10 mouse cellular contexts compared by ENCODE assay signal in the genomic region with DNA sequence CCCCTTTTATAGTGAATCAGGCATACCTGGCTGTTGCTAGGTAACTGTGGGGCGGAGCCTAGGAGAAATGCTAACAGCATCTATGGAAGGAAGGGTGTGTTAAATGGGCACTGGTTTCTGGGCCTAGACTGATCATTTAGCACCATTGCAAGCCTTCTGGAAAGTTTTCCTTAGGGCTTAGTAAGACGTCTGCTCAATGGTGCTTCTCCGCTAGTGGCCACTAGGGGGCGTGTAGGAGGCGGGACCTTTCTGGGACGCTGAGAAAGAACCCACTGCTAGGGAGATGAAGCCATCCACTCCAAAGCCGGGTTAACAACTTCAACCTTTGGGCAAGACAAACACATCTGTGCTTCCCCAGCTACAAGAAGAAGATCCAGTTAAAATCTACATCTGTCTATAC. TPM values are rescaled to one million over a fixed set of nuclear protein-coding genes. Genes with fewer than 3 reads are reported as not detected.
A peak's percentile ranks its signal among the peaks of the same experiment; 100 is the strongest.
DNase-seq lines count a peak whose midpoint lies in the region; ATAC-seq and TF ChIP-seq lines count a peak whose summit lies in the region.
"Had no signal": no experiment of that assay in that cellular context is flagged by ENCODE, and none has a peak within 500 bp of the region (broad histone marks: within the 10 kb centered on the region; RNA-seq: fewer than 3 reads in every experiment).

No protein-coding gene starts in this region.

- H3K4me3 ChIP-seq in hindbrain, embryonic 14.5 days (replicated peaks; ENCODE audit: low read length), result no peak overlapping the region
- H3K4me3 ChIP-seq in hindbrain, embryonic 12.5 days, result no peak overlapping the region
- H3K4me3 ChIP-seq in bone marrow, adult 2 months (replicated peaks; ENCODE audit: control insufficient read depth, low read depth, low read length), result no peak overlapping the region
- H3K4me3 ChIP-seq in embryonic facial prominence, embryonic 14.5 days (ENCODE audit: low read depth, low read length), result no peak overlapping the region
- H3K4me3 ChIP-seq in left cerebral cortex, adult 2 months, result no peak overlapping the region
- H3K4me3 ChIP-seq in midbrain, postnatal 0 days (ENCODE audit: low read depth, low read length), result no peak overlapping the region
- no peak overlapping the region for H3K4me3 ChIP-seq in testis, adult 2 months (ENCODE audit: control insufficient read depth, low read depth, low read length)
- H3K4me3 ChIP-seq: embryonic facial prominence, embryonic 12.5 days; myocyte had no signal

- H3K36me3 ChIP-seq in hindbrain, embryonic 14.5 days (replicated peaks; ENCODE audit: control insufficient read depth, insufficient read depth), result no peaks in the 10 kb centered on the region
- no peaks in the 10 kb centered on the region for H3K36me3 ChIP-seq in hindbrain, embryonic 12.5 days
- no peaks in the 10 kb centered on the region for H3K36me3 ChIP-seq in embryonic facial prominence, embryonic 14.5 days (ENCODE audit: control insufficient read depth, insufficient read depth, low read length)
- no peaks in the 10 kb centered on the region for H3K36me3 ChIP-seq in midbrain, postnatal 0 days (ENCODE audit: insufficient read depth, low read length)
- no peaks in the 10 kb centered on the region for H3K36me3 ChIP-seq in testis, adult 2 months (ENCODE audit: control insufficient read depth, insufficient read depth, low read length)
- H3K36me3 ChIP-seq: embryonic facial prominence, embryonic 12.5 days had no signal

- no peaks in the 10 kb centered on the region for H3K9me3 ChIP-seq in hindbrain, embryonic 14.5 days (ENCODE audit: control insufficient read depth, low read length)
- no peaks in the 10 kb centered on the region for H3K9me3 ChIP-seq in hindbrain, embryonic 12.5 days (replicated peaks)
- no peaks in the 10 kb centered on the region for H3K9me3 ChIP-seq in embryonic facial prominence, embryonic 14.5 days (ENCODE audit: control insufficient read depth, low read length)
- H3K9me3 ChIP-seq in midbrain, postnatal 0 days (ENCODE audit: low read length), result no peaks in the 10 kb centered on the region
- H3K9me3 ChIP-seq: embryonic facial prominence, embryonic 12.5 days had no signal

- no peaks in the 10 kb centered on the region for H3K27me3 ChIP-seq in hindbrain, embryonic 14.5 days (ENCODE audit: control insufficient read depth, insufficient read depth, low read length)
- H3K27me3 ChIP-seq in hindbrain, embryonic 12.5 days, result no peaks in the 10 kb centered on the region
- no peaks in the 10 kb centered on the region for H3K27me3 ChIP-seq in embryonic facial prominence, embryonic 14.5 days (replicated peaks; ENCODE audit: control insufficient read depth, insufficient read depth, low read length)
- H3K27me3 ChIP-seq in midbrain, postnatal 0 days (ENCODE audit: insufficient read depth, low read length), result no peaks in the 10 kb centered on the region
- H3K27me3 ChIP-seq in testis, adult 2 months (ENCODE audit: control insufficient read depth, insufficient read depth, low read length), result no peaks in the 10 kb centered on the region
- H3K27me3 ChIP-seq: embryonic facial prominence, embryonic 12.5 days had no signal

- TF ChIP-seq CTCF in bone marrow, adult 2 months (IDR thresholded peaks at IDR 0.05; ENCODE audit: control insufficient read depth, insufficient read depth, low read length), result peak; percentile 86
- peak; percentile 92 for TF ChIP-seq CTCF in left cerebral cortex, adult 2 months (IDR thresholded peaks at IDR 0.05)
- peak; percentile 73 for TF ChIP-seq CTCF in midbrain, postnatal 0 days (IDR thresholded peaks at IDR 0.05)
- TF ChIP-seq CTCF in testis, adult 2 months (IDR thresholded peaks at IDR 0.05; ENCODE audit: control insufficient read depth, insufficient read depth, insufficient replicate concordance, low read depth, low read length), result peak; percentile 89

- no peak overlapping the region for H3K27ac ChIP-seq in hindbrain, embryonic 14.5 days
- no peak overlapping the region for H3K27ac ChIP-seq in hindbrain, embryonic 12.5 days
- H3K27ac ChIP-seq in bone marrow, adult 2 months (ENCODE audit: control insufficient read depth, insufficient read depth, low read depth, low read length, poor library complexity), result no peak overlapping the region
- no peak overlapping the region for H3K27ac ChIP-seq in embryonic facial prominence, embryonic 14.5 days (replicated peaks; ENCODE audit: low read depth, low read length)
- no peak overlapping the region for H3K27ac ChIP-seq in left cerebral cortex, adult 2 months
- no peak overlapping the region for H3K27ac ChIP-seq in midbrain, postnatal 0 days (ENCODE audit: low read depth, low read length)
- no peak overlapping the region for H3K27ac ChIP-seq in testis, adult 2 months (ENCODE audit: control insufficient read depth, insufficient read depth, low read depth, low read length)
- H3K27ac ChIP-seq: embryonic facial prominence, embryonic 12.5 days had no signal

- 6% methylated on average over 7 of the region's 7 CpGs for WGBS in hindbrain, embryonic 14.5 days
- 10% methylated on average over 7 of the region's 7 CpGs for WGBS in hindbrain, embryonic 12.5 days
- WGBS in bone marrow, adult 2 months, result 12% methylated on average over 7 of the region's 7 CpGs
- 7% methylated on average over 7 of the region's 7 CpGs for WGBS in embryonic facial prominence, embryonic 14.5 days
- 12% methylated on average over 7 of the region's 7 CpGs for WGBS in midbrain, postnatal 0 days

- peak; percentile 61 for DNase-seq in hindbrain, embryonic 14.5 days (ENCODE audit: low spot score)
- DNase-seq in embryonic facial prominence, embryonic 14.5 days (ENCODE audit: low spot score), result peak; percentile 52
- DNase-seq in left cerebral cortex, adult 2 months (ENCODE audit: extremely low spot score in 1 of 2, low spot score in 2 of 2), result peak; percentile 62 to 68
- peak; percentile 57 for DNase-seq in midbrain, postnatal 0 days (ENCODE audit: low spot score)

- no peak for ATAC-seq in hindbrain, embryonic 14.5 days (ENCODE audit: low FRiP score)
- ATAC-seq in hindbrain, embryonic 12.5 days (ENCODE audit: low FRiP score), result no peak
- peak; percentile 31; the same call in 1 of the 2 replicates for ATAC-seq in embryonic facial prominence, embryonic 14.5 days (ENCODE audit: low read depth)
- peak; percentile 35 to 52; a peak in 3 of 4 replicates for ATAC-seq in hematopoietic stem cell, adult 5-6 weeks (replicated peaks in 1 of 2; ENCODE audit: insufficient read depth in 1 of 2, low FRiP score in 2 of 2, low TSS enrichment in 1 of 2, low read depth in 1 of 2, poor library complexity in 2 of 2, severe bottlenecking in 2 of 2)
- no peak for ATAC-seq in midbrain, postnatal 0 days (ENCODE audit: low FRiP score)

- intact Hi-C loops in left cerebral cortex, adult 2 months (cut with DNase I), result loop anchor here (2.0 to 5.0 kb wide), 3 partner anchors 56 to 93 kb away; a partner anchor contains a TSS

- no peak for TF ChIP-seq POLR2A in bone marrow, adult 2 months (IDR thresholded peaks at IDR 0.05; ENCODE audit: borderline replicate concordance, control insufficient read depth, low read depth, low read length)
- TF ChIP-seq POLR2A in testis, adult 2 months (IDR thresholded peaks at IDR 0.05; ENCODE audit: control insufficient read depth, low read depth, low read length), result no peak

- no peak overlapping the region for H3K4me2 ChIP-seq in hindbrain, embryonic 14.5 days (replicated peaks)
- H3K4me2 ChIP-seq in hindbrain, embryonic 12.5 days (replicated peaks), result no peak overlapping the region
- no peak overlapping the region for H3K4me2 ChIP-seq in embryonic facial prominence, embryonic 14.5 days (ENCODE audit: low read depth, low read length)
- H3K4me2 ChIP-seq in midbrain, postnatal 0 days (ENCODE audit: low read depth, low read length, poor library complexity, severe bottlenecking), result no peak overlapping the region
- H3K4me2 ChIP-seq: embryonic facial prominence, embryonic 12.5 days had no signal

- H3K4me1 ChIP-seq in hindbrain, embryonic 14.5 days (replicated peaks; ENCODE audit: control insufficient read depth, insufficient read depth, low read length), result no peaks in the 10 kb centered on the region
- H3K4me1 ChIP-seq in hindbrain, embryonic 12.5 days, result no peaks in the 10 kb centered on the region
- H3K4me1 ChIP-seq in bone marrow, adult 2 months (ENCODE audit: control insufficient read depth, insufficient read depth, low read length), result peaks cover 2% of the 10 kb centered on the region; the same call in 1 of the 2 replicates
- no peaks in the 10 kb centered on the region for H3K4me1 ChIP-seq in embryonic facial prominence, embryonic 14.5 days (ENCODE audit: control insufficient read depth, insufficient read depth, low read length)
- no peaks in the 10 kb centered on the region for H3K4me1 ChIP-seq in midbrain, postnatal 0 days (ENCODE audit: insufficient read depth, low read length)
- no peaks in the 10 kb centered on the region for H3K4me1 ChIP-seq in testis, adult 2 months (ENCODE audit: control insufficient read depth, insufficient read depth, low read length)
- H3K4me1 ChIP-seq: embryonic facial prominence, embryonic 12.5 days had no signal

- no peak overlapping the region for H3K9ac ChIP-seq in hindbrain, embryonic 14.5 days
- no peak overlapping the region for H3K9ac ChIP-seq in hindbrain, embryonic 12.5 days
- no peak overlapping the region for H3K9ac ChIP-seq in embryonic facial prominence, embryonic 14.5 days (ENCODE audit: low read depth, low read length)
- no peak overlapping the region for H3K9ac ChIP-seq in midbrain, postnatal 0 days (replicated peaks; ENCODE audit: low read length, poor library complexity, severe bottlenecking)
- H3K9ac ChIP-seq: embryonic facial prominence, embryonic 12.5 days had no signal

RNA-seq across cellular contexts. Expression of a gene that starts 57.6 kb away (rescaled TPM):
- 15.3 and 19.7 TPM in 2 replicates for polyA plus RNA-seq in hindbrain, embryonic 14.5 days (2014; fragmentation: Nextera tagmentation; extraction: Ambion mirVana)
- 4.5 and 4.7 TPM in 2 replicates for polyA plus RNA-seq in hindbrain, embryonic 12.5 days (2016; fragmentation: Nextera tagmentation; extraction: Ambion mirVana)
- 4.6 and 7.7 TPM in 2 replicates for polyA plus RNA-seq in bone marrow, adult 2 months (2011; ENCODE audit: insufficient read depth, insufficient read length, low replicate concordance, missing spikeins)
- polyA plus RNA-seq in embryonic facial prominence, embryonic 14.5 days (2014; fragmentation: Nextera tagmentation; extraction: Ambion mirVana), result 9.8 and 16.5 TPM in 2 replicates
- 200 and 209 TPM in 2 replicates for total RNA-seq in hematopoietic stem cell, adult 5-6 weeks (2017)
- 10 to 100 TPM; 32.8 to 32.9 TPM for total RNA-seq in left cerebral cortex, adult 2 months (2021)
- total RNA-seq in midbrain, postnatal 0 days (2014; rRNA removed), result 29.0 and 44.6 TPM in 2 replicates
- 21.9 and 28.0 TPM in 2 replicates for polyA plus RNA-seq in midbrain, postnatal 0 days (2015; fragmentation: Nextera tagmentation; extraction: Ambion mirVana)
- polyA plus RNA-seq in testis, adult 2 months (2012; rRNA removed), result 42.7 and 46.1 TPM in 2 replicates

Comparison
In these comparisons a context has a peak if more than half of its experiments do, and no peak if none do; other contexts are left out.
1. ATAC-seq: peak in embryonic facial prominence, embryonic 14.5 days (single experiment) and hematopoietic stem cell, adult 5-6 weeks (2 of 2); none in hindbrain, embryonic 14.5 days (single experiment), hindbrain, embryonic 12.5 days (single experiment) and midbrain, postnatal 0 days (single experiment).
2. Peak in every context shown above with its lines, with median percentiles within 50 percentile points of each other: DNase-seq and CTCF ChIP-seq.